In the genomic region with DNA sequence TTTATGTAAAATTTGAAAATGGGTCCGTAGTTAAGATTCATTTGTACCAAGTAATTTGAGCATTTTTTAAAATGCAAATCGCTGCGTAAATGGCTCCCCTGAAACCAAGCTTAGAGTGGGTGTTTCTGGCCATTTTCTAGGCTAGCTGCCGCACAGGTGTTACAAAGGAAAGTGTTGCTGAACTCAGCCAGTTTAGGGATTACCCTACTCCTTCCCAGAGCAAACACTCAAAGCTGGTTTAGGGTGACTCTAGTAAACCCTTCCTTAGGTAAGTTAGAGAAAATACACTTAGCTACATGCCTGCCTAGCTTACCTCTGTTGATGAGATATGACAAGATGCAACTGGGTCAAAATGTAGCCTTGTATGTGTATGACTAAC, we compare ENCODE assay signal across 28 mouse cellular contexts. TPM values are rescaled to one million over a fixed set of nuclear protein-coding genes. Genes with fewer than 3 reads are reported as not detected.
A peak's percentile ranks its signal among the peaks of the same experiment; 100 is the strongest.
DNase-seq lines count a peak whose midpoint lies in the region; ATAC-seq and TF ChIP-seq lines count a peak whose summit lies in the region.
"Had no signal": no experiment of that assay in that cellular context is flagged by ENCODE, and none has a peak within 500 bp of the region (broad histone marks: within the 10 kb centered on the region; RNA-seq: fewer than 3 reads in every experiment).

No protein-coding gene starts in this region.

- TF ChIP-seq CTCF in lung, embryonic 14.5 days (IDR thresholded peaks at IDR 0.05; ENCODE audit: low read depth) = no peak

- H3K4me3 ChIP-seq in lung, embryonic 14.5 days (ENCODE audit: low read depth, low read length) = no peak overlapping the region
- no peak overlapping the region for H3K4me3 ChIP-seq in limb, embryonic 14.5 days (replicated peaks; ENCODE audit: low read length)
- no peak overlapping the region for H3K4me3 ChIP-seq in forebrain, embryonic 15.5 days
- H3K4me3 ChIP-seq: heart, embryonic 10.5 days; hindbrain, embryonic 13.5 days; megakaryocyte, embryonic 14.5 days; midbrain, embryonic 12.5 days; myocyte; neural tube, embryonic 12.5 days had no signal

- no peak for TF ChIP-seq POLR2A in limb, embryonic 14.5 days (IDR thresholded peaks at IDR 0.05; ENCODE audit: borderline replicate concordance, extremely low read depth, insufficient read depth, insufficient read length)

- no peaks in the 10 kb centered on the region for H3K9me3 ChIP-seq in lung, embryonic 14.5 days (ENCODE audit: low read depth, low read length)
- no peaks in the 10 kb centered on the region for H3K9me3 ChIP-seq in limb, embryonic 14.5 days (ENCODE audit: control insufficient read depth, low read length)
- no peaks in the 10 kb centered on the region for H3K9me3 ChIP-seq in forebrain, embryonic 15.5 days
- H3K9me3 ChIP-seq: heart, embryonic 10.5 days; hindbrain, embryonic 13.5 days; neural tube, embryonic 12.5 days had no signal

- no peak overlapping the region for H3K4me2 ChIP-seq in lung, embryonic 14.5 days
- H3K4me2 ChIP-seq in limb, embryonic 14.5 days (replicated peaks; ENCODE audit: low read depth, low read length, severe bottlenecking) = no peak overlapping the region
- no peak overlapping the region for H3K4me2 ChIP-seq in forebrain, embryonic 15.5 days (replicated peaks)
- H3K4me2 ChIP-seq: hindbrain, embryonic 13.5 days; midbrain, embryonic 12.5 days; neural tube, embryonic 12.5 days had no signal

- no peak overlapping the region for H3K9ac ChIP-seq in lung, embryonic 14.5 days
- H3K9ac ChIP-seq in limb, embryonic 14.5 days (ENCODE audit: low read depth, low read length, severe bottlenecking) = no peak overlapping the region
- H3K9ac ChIP-seq in forebrain, embryonic 15.5 days (replicated peaks) = no peak overlapping the region
- H3K9ac ChIP-seq: hindbrain, embryonic 13.5 days; liver, embryonic 14.5 days; midbrain, embryonic 12.5 days; neural tube, embryonic 12.5 days had no signal

- peak; percentile 15 for DNase-seq in embryo, embryonic 11 days
- no peak for DNase-seq in embryo, embryonic 9.5 days (ENCODE audit: extremely low spot score)
- no peak for DNase-seq in lung, embryonic 14.5 days
- no peak for DNase-seq in lung, postnatal 14 days
- DNase-seq in limb, embryonic 14.5 days (ENCODE audit: low spot score) = no peak
- no peak for DNase-seq in right cerebral cortex, postnatal 10 days (ENCODE audit: low spot score in 2 of 2)
- DNase-seq: adrenal gland, adult 8-10 months; cerebellum, adult 8-10 months; cerebellum, postnatal 25 days; gastrocnemius, postnatal 25 days; heart, postnatal 4 days; kidney, adult 2 months; kidney, postnatal 14 days; layer of hippocampus, adult 9-11 months; liver; lung, postnatal 4 days; thymus, postnatal 14 days had no signal

- H3K27ac ChIP-seq in lung, embryonic 14.5 days (ENCODE audit: low read depth) = no peak overlapping the region
- no peak overlapping the region for H3K27ac ChIP-seq in limb, embryonic 14.5 days (replicated peaks; ENCODE audit: low read depth, low read length)
- H3K27ac ChIP-seq in forebrain, embryonic 15.5 days (replicated peaks) = no peak overlapping the region
- H3K27ac ChIP-seq: heart, embryonic 10.5 days; hindbrain, embryonic 13.5 days; liver, embryonic 14.5 days; midbrain, embryonic 12.5 days; neural tube, embryonic 12.5 days had no signal

- peaks cover 5% of the 10 kb centered on the region; the same call in 1 of the 2 replicates for H3K36me3 ChIP-seq in lung, embryonic 14.5 days (ENCODE audit: insufficient read depth)
- peaks cover 5% of the 10 kb centered on the region; the same call in 1 of the 2 replicates for H3K36me3 ChIP-seq in limb, embryonic 14.5 days (ENCODE audit: control insufficient read depth, insufficient read depth, low read length)
- no peaks in the 10 kb centered on the region for H3K36me3 ChIP-seq in forebrain, embryonic 15.5 days
- H3K36me3 ChIP-seq: G1E; hindbrain, embryonic 13.5 days; midbrain, embryonic 12.5 days; neural tube, embryonic 12.5 days had no signal

- H3K4me1 ChIP-seq in lung, embryonic 14.5 days (ENCODE audit: insufficient read depth) = peaks cover 9% of the 10 kb centered on the region; the same call in 1 of the 2 replicates
- H3K4me1 ChIP-seq in limb, embryonic 14.5 days (ENCODE audit: control insufficient read depth, insufficient read depth, low read length) = peaks cover 10% of the 10 kb centered on the region
- no peaks in the 10 kb centered on the region for H3K4me1 ChIP-seq in forebrain, embryonic 15.5 days
- H3K4me1 ChIP-seq: heart, embryonic 10.5 days; hindbrain, embryonic 13.5 days; megakaryocyte, embryonic 14.5 days; midbrain, embryonic 12.5 days; neural tube, embryonic 12.5 days had no signal

- ATAC-seq in lung, embryonic 14.5 days (ENCODE audit: insufficient read depth) = peak; percentile 9; the same call in 1 of the 2 replicates
- peak; percentile 44; the same call in 1 of the 2 replicates for ATAC-seq in limb, embryonic 14.5 days (ENCODE audit: low FRiP score, low read depth)
- no peak for ATAC-seq in forebrain, embryonic 15.5 days (replicated peaks)
- ATAC-seq: forebrain, embryonic 14.5 days had no signal

- 44% methylated on average over 4 of the region's 4 CpGs for WGBS in lung, embryonic 14.5 days
- WGBS in limb, embryonic 14.5 days = 20% methylated on average over 4 of the region's 4 CpGs
- 84% methylated on average over 4 of the region's 4 CpGs for WGBS in forebrain, embryonic 15.5 days

- no peaks in the 10 kb centered on the region for H3K27me3 ChIP-seq in lung, embryonic 14.5 days (ENCODE audit: insufficient read depth, low read length)
- H3K27me3 ChIP-seq in limb, embryonic 14.5 days (ENCODE audit: control insufficient read depth, insufficient read depth, low read length) = no peaks in the 10 kb centered on the region
- no peaks in the 10 kb centered on the region for H3K27me3 ChIP-seq in forebrain, embryonic 15.5 days
- H3K27me3 ChIP-seq: hindbrain, embryonic 13.5 days; megakaryocyte, embryonic 14.5 days; midbrain, embryonic 12.5 days; neural tube, embryonic 12.5 days had no signal

RNA-seq across cellular contexts. Expression of gene Ube2u, which starts 42.5 kb away (rescaled TPM):
- 0.22 and 0.42 TPM in 2 replicates for polyA plus RNA-seq in lung, embryonic 14.5 days (2014; fragmentation: Nextera tagmentation; extraction: Ambion mirVana)
- 0.04 and 0.10 TPM in 2 replicates for polyA plus RNA-seq in limb, embryonic 14.5 days (2012; rRNA removed)
- polyA plus RNA-seq in limb, embryonic 14.5 days (2014; fragmentation: Nextera tagmentation; extraction: Ambion mirVana) = not detected in 2 replicates
- polyA plus RNA-seq in forebrain, embryonic 15.5 days (2015; fragmentation: Nextera tagmentation; extraction: Ambion mirVana) = 0.43 and 0.47 TPM in 2 replicates
- polyA plus RNA-seq: G1E; midbrain, postnatal 0 days; myocyte had no signal
